Mouse (Mus musculus): Measurements from ENCODE around the gene Kctd7.
A peak's percentile ranks its signal among the peaks of the same experiment; 100 is the strongest.

Gene Kctd7

DNA sequence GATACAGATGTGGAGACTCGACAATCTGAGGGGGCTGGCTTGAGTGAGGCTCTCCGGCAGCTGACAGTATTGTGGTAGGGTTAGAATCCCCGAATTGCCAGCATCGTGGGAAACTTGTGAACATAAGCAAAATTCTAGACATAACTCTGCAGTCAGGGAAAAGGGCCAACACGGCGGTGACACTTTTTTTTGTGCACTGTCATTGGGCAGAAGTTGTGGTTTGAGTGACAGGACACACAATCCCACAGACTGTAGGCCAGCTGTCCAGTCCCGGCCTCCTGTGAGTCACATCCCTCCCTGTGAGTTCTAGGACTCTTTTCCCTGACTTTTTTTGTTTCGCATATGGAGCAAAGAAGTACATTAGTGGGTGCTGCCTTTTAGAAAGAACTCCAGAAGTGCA is 1.3 kb downstream of the Kctd7 start:
- no peak for DNase-seq

DNA sequence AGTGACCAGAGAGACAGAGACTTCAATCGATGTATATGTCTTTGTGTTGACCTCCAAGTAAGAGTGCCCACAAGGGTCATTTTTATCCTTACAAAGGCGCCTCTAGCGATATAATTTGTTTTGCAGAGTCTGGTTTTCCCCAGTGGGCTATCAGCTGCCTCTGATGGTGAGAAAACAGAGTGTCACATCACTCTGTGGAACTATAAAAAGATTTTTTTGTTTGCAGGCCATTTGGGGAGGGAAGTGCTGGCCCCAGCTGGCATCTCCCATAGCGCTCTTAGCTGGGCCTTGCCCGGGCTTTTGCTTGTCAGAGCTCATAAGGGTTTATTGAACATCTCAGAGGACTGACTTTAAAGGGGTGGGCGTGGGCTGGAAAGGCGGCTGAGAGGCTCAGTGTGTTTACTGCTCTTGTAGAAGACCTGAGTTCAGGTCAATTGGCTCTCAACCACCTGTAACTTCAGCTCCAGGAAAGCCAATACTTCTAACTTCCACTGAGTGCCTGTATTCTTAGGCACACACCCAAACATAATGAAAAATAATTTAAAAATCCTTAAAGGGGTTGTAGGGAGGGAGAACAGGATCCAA is 5.2 kb downstream of the Kctd7 start:
- DNase-seq: no peak

DNA sequence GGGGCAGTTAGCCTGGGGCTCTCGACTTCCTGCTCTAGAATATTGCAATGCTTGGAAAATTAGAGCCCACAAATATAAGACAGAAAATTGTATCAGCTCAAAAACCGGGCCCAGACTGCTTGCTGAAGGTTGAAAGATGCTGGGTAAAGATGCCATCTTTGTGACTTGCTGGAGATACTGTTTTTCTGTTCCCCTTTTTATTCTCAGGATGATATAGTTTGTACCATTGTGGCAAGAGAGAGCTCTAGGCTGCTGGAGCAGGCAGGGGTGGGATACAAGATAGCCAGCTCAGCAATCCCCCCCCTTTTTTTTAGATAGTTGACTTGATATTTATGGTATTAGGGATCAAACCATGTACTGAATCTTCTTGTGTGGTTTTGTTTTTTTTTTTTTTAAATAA is 9.6 kb downstream of the Kctd7 start:
- no peak for DNase-seq

DNA sequence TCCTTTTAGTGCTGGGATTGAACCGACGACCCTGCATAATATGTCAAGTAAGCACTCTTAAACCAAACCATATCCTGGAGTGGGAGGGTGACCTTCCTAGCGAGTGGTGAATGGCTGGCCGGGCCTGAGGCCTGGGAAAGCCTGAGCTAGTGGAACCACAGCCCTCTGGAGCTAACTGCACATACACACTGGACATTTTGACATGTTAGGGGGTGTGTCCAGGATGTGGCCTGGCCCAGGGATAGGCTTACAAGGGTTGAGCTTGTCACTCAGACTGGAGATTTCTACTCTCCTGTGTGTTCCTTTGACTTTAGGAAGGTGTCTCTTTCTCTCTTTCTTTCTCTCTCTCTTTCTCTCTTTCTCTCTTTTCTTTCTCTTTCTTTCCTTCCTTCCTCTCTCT is 13.9 kb downstream of the Kctd7 start:
- DNase-seq: no peak

DNA sequence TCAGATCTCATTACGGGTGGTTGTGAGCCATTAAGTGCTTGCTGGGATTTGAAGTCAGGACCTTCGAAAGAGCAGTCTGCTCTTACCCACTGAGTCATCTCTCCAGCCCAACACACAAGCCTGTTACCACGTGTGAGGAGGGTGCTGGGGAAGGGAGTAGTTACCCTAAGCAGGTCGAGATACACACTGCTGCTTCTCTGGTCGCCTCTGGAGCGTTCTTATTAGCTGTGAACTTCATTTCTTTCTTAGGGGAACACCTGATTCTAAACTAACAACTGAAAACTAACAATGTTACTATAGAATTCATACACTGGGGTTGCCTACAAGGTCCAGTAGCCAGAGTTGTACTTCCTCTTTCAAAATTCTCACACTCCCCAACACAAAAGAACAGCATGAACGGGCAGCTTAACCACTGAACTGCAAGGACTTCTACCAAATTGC is 15.1 kb downstream of the Kctd7 start:
- no peak for DNase-seq

DNA sequence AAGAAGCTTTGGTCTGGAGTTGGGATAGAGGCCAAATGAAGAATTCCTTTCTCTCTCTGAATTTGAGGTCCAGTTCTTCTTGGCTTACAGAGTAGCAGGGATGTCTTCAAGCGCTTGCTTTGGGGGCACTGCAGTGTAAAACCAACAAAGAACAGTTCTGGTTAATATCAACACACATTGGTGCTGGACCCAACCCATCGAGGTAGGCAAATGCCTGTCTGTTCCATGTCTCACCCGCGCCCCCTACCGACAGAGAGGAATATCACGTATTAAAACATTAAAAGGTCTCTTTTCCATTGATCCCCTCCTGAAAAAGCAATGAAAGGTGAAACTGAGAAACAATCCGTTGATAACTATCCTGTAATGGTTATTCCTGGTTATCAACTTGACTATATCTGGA is 19.0 kb downstream of the Kctd7 start:
- peak; percentile 83 to 93 for DNase-seq

DNA sequence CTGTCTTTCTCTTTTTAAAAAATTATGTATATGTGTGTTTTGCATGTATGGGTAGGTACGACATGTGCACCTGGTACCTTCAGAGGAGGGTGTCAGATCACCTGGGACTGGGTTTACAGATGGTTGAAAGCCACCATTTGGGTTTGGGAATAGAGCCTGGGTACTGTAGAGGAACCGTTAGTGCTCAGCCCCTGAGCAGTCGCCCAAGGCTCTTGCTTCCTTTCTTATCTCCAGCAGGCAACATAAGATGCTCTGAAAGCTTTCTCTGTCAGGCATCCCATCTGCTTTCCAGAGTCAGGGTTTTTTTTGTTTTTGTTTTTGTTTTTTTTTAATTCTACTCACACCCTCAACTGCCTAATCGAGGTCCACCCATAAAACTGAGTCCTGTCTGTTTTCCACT is 20.6 kb downstream of the Kctd7 start:
- no peak for DNase-seq

DNA sequence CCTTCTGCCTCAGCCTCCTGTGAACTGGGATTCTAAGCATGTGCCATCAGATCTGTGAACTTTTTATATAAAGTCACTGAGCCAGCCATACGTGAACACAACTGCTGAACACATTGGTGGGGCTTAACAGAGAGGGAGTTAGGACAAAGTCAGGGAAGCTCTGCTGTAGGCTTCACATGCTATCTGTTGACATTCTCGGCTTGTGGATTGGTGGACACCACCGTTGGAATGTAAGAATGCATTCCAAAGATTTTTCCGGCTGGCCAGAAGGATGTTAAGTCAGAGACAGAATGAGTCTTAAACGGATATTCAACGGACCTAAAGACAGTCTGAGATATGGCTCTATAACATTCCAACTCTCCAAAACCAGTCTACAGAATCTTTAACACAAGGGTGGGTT is 24.4 kb downstream of the Kctd7 start:
- DNase-seq: no peak

DNA sequence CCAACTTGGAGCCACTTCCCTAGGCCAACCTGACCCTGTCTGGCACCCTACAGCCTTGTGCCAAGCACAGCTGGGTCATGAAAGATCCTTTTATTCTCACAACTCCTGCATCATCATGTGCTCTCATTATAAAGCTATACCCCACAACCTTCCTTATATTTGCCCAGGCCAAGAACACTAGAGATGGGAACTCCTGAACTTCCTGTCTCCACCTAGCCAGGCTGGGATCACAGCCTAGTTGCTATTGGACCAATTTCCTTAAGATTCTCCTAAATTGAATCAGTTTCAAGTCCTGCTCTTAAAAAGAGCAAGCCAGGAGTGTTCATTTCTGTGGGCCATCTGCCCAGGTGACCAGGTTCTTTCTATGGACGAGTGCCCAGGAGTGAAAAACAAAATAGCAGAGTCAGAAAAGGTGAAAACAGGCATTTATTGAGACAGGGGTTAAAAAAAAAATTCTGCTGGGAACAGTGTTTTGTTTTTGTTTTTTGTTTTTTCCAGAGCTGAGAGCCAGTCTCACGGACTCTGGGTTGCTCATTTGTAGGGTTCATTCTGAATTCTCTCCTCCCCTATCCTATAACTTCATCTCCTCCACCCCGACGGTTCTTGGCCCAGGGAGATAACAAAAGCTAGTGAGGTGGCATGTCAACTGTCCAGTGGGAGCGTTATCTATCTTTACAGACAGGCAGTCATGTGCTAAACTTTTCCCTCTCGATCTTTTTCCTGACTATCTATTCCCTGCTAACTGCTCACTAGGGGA is 26.2 kb downstream of the Kctd7 start:
- DNase-seq: no peak

DNA sequence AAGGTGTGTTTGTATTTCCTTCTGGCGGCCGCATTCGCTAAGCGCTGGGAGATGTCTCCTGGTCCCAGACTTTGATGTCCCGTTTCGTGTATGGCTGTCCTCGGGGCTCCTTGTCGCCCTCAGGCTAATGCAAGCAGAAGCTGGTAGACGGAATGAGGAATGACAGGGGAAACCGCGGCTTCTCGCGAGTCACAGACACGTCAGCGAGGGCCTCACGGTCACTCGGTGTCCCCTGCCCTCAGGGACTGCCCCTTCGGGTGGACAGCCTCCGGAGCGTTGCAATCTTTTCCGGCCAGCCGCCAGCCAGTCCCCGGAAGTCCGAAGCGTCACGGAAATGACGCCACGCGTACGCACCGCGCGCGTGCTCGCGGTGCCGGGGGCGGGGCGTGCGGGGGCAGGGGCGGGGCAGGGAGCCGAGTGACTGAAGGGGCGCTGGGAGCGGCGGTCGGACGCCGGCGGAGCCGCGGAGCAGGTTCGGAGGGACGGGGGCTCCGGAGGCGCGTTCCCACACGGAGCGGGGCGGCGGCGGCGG is 26.8 kb downstream of the Kctd7 start, which contains the start of gene Rabgef1:
Rabgef1 (plus strand) TSS at position 376 of the 532 bp plus-strand sequence.
- DNase-seq: peak; percentile 94 to 97

DNA sequence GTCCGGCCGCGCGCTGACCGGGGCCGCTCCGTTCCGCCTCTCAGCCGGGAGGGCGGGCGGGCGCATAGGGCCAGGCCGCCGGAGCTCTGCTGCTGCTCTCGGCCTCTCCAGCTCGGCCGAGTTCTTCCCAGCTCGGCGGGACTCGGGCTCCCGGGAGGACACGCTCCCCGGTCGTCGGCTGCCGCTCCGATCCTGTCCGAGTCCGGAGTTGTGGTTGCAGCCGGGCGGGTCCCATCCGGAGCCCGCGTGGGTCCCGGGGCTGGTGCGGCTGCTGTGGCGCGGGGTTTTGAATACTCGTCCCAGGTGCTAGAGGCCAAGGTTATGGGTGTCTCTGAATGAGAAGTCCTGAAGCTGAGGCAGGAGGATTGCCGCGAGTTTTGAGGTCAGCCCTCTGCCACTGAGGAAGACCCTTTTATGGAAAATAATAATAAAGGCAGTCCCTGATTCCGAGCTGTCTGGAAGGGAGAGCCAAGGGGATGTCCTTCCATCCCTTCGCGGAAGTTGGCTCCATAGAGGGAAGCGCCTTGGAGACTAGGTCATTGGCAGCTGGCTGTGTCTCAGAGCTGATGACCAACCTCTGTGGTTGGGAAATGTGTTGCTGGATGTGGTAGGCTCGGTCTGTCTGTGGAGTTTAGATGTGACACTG is 27.4 kb downstream of the Kctd7 start:
- DNase-seq: peak; percentile 46 to 76

DNA sequence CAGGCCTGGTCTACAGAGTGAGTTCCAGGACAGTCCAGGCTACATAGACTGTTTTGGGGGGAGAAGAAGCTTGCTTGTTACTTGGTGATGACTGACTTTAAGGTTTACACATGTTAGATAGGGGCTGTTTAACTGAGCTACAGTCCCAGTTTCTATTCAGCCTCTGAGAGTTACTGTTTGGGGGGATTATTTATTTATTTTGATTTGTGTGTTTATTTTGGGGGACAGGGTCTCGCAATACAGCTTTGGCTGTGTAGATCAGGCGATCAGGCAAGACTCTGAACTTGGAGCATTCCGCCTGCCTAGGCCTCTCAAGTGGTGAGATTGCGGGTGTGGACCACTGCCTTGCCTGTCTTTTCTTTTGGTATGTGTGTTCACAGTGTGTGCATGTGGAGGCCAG is 28.4 kb downstream of the Kctd7 start:
- no peak for DNase-seq

DNA sequence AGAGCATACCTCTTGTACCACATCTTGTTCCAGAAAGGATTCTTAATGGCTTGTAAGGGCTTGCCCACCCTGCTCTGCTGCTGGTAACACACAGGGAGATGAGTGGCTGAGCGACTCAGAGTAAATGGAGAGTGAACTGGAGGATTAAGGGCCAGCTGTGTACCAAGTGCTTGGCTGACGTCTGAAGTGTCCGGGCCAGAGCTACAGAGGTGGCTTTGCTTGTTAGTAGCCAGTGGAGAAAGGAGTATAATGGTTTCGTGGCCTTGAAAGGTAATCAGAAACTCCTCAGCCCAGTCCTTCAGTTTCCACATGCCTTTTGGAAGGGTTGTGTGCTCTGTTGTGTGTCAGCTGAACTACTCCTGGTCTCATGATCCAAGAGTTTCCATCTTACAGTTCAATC is 33.2 kb downstream of the Kctd7 start:
- no peak for DNase-seq

DNA sequence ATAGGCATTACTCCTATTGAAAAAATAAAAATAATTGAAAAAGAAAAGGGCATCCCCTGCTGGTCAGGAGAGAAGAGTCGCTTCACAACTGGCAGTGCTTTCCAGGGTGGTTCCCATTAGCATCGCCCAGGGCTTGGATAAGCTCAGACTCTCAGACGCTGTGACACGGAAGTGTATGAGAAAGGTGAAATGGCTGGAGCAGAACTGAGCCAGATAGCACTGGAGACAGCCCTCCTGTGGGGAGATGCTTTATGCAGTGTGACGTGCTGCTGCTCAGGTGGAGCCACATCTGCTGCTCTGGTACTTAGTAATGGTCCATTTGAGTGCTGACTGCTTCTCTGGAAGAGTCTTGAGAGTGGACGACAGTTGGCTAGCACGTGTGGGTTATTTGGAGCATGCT is 35.7 kb downstream of the Kctd7 start:
- no peak for DNase-seq

DNA sequence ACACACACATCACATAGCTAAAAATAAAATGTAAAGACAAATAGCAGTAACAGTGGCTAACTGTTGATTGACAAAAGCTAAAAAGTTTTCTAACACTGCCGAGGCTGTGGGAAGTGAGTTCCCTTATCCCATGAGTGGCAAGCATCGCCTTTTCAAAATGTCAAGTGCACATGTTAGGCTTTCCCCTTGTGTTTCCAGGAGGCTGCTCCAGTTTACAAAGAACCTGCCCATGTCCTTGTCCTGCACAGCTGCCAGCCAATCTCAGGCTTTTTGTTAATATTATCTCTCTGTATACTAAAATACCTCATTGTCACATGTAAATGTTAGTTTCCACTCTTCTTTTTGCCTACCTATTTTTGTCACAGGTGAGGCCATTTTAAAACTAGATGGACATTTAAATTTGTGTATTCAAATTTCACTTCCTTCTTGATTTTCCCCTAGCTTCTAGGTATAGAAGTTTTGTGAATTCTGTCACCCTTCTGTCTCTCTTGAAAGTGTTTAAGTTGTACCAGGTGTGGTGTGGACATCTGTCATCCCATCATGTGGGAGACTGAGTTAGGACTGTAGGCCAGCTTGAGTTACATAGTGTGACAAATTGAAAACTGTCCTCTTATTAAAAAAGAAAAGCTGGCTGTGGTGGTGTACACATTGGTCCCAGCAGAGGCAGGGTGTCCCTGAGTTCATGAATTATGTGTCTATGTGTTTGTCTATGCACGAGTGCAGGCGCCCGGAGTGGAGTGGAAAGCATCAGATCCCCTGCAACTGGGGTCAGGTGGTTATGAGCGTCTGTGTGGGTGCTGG is 37.3 kb downstream of the Kctd7 start:
- DNase-seq: no peak

DNA sequence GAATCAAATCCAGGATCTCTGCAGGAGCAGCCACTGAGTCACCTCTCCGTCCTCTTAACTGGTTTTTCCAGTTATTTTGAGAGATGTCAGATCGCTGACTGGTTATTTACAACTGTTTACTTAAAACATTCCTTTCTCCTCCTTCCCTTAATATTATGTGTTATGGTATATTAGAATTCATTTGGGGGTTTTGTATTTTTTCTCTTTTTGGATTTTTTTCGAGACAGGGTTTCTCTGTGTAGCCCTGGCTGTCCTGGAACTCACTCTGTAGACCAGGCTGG is 37.8 kb downstream of the Kctd7 start:
- no peak for DNase-seq

DNA sequence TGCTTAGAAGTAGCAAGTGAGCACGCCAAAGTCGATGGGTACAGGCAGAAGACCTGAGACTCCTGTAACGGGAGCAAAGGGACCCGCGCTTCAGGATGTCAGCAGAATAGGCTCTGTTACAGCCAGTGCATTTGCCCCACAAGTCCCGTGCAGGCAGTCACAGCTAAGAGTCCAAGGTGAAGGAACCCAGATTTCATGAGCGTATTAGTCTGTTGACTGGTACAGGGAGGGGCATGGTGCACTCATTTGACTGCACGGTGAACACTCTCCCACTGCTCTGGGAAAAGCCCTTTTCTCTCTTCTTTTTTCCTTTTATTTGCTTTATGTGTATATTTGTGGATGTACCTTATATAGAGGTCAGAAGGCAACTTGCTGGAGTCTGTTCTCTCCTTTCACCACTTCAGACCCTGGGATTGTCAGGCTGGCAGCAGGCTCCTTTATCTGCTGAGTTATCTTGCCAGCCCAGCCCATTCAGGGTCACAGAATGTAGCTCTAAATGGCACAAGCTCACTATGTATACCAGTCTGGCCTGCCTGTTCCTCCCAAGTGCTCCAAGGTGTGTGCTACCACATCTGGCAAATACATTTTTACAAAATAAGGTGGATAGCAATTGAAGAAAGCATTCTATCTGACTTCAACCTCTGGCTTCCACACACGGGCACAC is 39.7 kb downstream of the Kctd7 start:
- DNase-seq: peak in 1 of 2 experiments; percentile 44

DNA sequence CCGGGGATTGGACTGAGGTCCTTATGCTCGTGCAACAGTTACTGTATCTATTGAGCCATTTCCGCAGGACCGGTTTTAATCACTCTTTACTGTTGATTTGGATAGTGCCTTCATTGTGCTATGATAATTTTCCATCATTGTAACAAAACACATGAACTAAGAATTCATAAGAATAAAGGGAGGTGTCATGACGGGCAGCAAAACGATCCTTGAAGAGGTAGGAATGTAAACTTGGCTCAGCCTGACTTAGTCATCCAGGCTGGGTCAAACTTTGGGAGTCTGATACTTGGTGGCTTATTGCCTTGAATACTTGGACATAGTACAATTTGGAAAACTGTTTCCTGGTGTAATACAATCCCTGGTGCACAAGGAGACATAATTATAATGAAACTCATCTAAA is 40.7 kb downstream of the Kctd7 start:
- DNase-seq: no peak

DNA sequence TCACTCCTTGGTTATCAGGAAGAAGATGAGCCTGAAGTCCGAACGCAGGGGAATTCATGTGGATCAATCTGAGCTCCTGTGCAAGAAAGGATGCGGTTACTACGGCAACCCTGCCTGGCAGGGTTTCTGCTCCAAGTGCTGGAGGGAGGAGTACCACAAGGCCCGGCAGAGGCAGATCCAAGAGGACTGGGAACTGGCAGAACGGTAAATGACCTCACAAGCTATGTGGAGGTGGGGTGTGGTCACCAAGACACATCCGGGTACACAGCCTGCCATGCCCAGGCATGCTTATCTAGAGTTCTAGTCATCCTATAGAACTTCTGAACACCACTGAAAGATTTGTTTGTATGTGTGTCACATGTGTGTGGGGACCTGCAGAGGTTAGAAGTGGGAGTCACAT is 42.7 kb downstream of the Kctd7 start:
- DNase-seq: no peak

DNA sequence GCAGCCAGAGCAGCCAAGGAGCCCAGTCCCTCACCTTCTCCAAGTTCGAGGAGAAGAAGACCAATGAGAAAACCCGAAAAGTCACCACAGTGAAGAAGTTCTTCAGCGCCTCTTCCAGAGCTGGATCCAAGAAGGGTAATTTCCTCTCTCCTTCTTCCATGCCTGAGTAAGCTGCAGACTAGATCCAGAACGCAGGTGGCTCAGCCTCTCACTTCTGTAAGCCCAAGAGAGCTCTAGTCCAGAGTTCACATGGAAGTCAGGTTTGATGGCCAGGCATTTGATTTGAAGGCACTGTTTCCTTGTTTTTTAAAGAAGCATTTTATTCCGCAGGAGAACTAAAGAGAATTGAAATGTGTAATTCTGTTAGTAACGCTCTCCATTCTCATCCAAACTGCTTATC is 46.2 kb downstream of the Kctd7 start:
- DNase-seq: peak; percentile 41 to 56

DNA sequence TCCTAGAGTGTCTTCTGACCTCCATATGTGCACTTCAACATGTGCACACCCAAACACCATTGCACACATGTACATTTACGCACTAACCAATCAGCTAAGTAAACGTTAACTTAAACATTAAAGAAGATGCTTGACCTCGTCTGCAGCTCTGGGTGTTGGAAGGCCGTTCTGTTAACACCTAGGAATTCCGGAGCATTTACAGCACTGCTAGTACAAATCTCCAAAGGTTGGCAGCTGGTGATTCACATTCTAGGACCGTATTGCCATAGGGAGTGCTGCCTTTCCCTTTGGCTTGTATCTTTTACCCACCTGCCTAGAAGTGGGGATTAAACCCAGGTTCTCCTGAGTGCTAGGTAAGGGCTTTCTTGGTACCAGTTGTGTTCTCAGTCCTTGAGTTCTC is 47.2 kb downstream of the Kctd7 start:
- DNase-seq: no peak

DNA sequence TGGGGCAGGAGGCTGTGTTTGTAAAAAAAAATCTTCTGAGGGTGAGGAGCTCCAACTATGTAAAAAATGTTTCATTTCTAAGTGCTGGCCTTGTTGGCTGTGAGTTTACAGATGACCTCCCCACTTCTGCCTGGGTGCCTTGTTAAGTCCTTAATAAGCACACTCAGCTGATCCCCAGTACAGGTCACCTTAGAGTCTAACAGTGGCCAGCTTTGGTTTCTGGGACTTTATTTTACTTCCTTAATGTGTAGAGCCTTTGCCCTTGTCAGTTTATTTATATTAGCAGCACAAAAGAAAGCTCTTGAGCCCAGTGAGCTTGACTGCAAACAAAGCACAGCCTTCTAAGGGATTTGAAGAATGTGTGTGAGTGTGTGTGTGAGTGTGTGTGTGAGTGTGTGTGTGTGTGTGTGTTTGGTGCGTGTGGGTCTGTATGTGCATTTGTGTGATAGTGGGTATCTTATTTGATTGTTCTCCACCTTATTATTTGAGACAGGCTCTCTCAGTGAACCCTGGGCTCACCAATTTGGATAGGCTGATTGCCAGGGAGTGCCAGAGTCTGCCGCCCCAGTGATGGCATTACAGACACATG is 47.8 kb downstream of the Kctd7 start:
- peak; percentile 27 to 58 for DNase-seq

Data from kidney, postnatal 25 days (tissue).